16 mouse cellular contexts compared by ENCODE assay signal in genomic region chr14:74521669-74522068, GRCm38 (mm10).
"Had no signal": no experiment of that assay in that cellular context is flagged by ENCODE, and none has a peak within 500 bp of the region (broad histone marks: within the 10 kb centered on the region; RNA-seq: fewer than 3 reads in every experiment).

No protein-coding gene starts in this region.

- ATAC-seq: liver, embryonic 12.5 days; liver, postnatal 0 days; lung, postnatal 0 days; midbrain, embryonic 13.5 days; midbrain, embryonic 15.5 days; midbrain, embryonic 16.5 days had no signal

- DNase-seq: left cerebral cortex, postnatal 4 days; liver; liver, embryonic 13.5 days; liver, postnatal 0 days; lung, adult 2 months; lung, embryonic 14.5 days; lung, postnatal 10 days; lung, postnatal 14 days; lung, postnatal 36 days; lung, postnatal 4 days; midbrain, embryonic 14.5 days had no signal
